Mouse (Mus musculus) embryo, embryonic 10.5 days (tissue): ENCODE measurements at regions not wholly inside any gene's neighbourhood (a gene's known extent, or its start where the extent isn't known, plus 50 kb on each side); places are given as distances from the start of the nearest gene placed in this dataset.

Source experiments
- DNase-seq: peaks from one replicate; pipeline ENCODE4 v3.0.0-alpha.2; 2015; ENCODE audit warnings: low spot score

DNA sequence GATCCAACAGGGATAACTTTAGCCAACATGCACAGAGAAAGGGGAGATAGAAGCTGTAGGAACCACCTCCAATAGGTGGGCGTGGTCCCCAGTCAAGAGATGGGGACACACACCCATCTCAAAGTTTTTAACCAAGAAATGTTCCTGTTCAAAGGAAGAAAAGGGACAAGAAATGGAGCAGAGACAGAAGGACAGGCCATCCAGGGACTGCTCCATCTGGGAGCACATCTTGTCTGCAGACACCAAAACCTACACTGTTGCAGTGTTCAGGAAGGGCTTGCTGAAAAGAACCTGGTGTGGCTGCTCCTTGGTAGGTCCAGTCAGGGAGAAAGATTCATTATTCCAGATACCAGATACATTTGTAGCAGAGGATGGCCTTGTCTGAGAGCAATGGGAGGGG, 676.5 kb upstream of the Foxg1 start:
- DNase-seq: no peak

GRCm38 (mm10) chr12:48713646-48714045, 668.8 kb upstream of the Foxg1 start:
- DNase-seq: no peak

DNA sequence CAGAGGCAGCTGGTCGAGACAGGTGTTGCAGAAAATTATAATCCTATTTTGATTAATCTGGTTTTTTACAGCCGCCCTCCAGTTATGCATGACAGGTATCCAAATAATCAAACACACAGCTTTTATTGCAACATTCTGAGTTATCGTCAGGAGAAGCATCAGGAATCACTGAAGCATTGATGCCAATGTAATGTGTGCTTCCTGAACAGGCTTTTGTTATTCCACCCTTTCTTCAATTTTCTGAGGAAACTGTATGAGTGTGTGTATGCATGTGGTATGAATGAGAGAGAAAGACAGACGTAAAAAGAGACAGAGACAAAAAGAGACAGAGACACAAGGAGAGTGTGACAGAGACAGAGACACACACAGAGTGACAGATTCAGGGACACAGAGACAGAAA, 652.6 kb upstream of the Foxg1 start:
- no peak for DNase-seq

DNA sequence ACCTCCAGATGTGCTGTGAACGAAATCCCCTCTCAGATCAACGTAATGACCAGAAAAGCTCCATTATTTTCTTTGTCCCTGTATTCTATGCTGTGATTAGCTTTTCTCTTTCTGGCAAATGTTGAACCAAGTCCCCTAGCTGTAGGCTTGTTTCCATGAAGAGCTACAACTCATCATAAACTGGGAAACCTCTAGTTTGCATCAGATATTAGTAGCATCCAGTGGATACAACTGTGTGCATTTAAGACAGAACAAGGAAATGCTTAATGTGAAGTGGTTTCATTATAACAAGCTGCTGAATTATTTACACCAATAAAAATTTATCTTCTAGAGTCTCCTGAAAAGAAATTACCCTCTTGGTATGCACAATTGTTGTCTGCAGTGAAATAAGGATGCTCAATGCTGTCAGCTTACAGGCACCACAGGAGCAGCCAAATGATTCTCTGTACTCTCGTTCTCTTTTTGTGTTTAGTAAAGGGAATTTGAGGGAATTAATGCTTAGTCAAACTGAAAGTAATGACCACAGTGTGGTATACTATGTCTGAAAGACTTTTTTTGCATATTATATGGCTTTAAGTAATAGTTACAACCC, 623.6 kb upstream of the Foxg1 start:
- DNase-seq: no peak
